Mouse (Mus musculus): Measurements from ENCODE around the gene Snx5.
A peak's percentile ranks its signal among the peaks of the same experiment; 100 is the strongest.

The Snx5 gene

GRCm38 (mm10) chr2:144270507-144271420 lies at the start of gene Snx5, which contains the start of gene Mgme1:
Gene Snx5 (minus strand): TSS chr2:144270906.
Gene Mgme1 (plus strand): TSS chr2:144270663.
- DNase-seq (ENCODE audit: low read depth, low spot score), result peak; percentile 91

- DNase-seq (ENCODE audit: low read depth, low spot score), result no peak
These were observed 40.7 kb upstream of the Snx5 start for GRCm38 (mm10) chr2:144311372-144311771.

DNA sequence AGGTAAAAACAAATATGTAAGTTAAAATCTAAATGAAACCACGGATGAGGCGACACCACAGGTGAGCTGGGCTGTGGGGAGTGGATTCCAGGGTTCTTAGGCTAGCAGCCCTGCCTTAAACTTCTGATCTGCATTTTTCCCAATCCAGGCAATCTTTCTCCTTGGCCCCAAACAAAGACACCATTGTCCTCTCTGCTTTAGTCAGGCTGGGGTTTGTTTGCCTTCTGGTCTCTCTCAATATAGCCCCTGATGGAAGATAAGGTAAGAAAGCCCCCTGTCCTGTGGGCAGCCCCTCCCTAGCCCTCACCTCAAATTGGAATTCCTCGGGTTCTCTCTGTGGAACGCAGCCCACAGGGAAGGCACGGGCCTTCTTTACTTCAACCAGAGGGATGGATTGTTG lies 39.6 kb upstream of the Snx5 start:
- no peak for DNase-seq (ENCODE audit: low read depth, low spot score)

- no peak for DNase-seq (ENCODE audit: low read depth, low spot score)
These were observed 37.9 kb upstream of the Snx5 start for GRCm38 (mm10) chr2:144308561-144308960.

DNA sequence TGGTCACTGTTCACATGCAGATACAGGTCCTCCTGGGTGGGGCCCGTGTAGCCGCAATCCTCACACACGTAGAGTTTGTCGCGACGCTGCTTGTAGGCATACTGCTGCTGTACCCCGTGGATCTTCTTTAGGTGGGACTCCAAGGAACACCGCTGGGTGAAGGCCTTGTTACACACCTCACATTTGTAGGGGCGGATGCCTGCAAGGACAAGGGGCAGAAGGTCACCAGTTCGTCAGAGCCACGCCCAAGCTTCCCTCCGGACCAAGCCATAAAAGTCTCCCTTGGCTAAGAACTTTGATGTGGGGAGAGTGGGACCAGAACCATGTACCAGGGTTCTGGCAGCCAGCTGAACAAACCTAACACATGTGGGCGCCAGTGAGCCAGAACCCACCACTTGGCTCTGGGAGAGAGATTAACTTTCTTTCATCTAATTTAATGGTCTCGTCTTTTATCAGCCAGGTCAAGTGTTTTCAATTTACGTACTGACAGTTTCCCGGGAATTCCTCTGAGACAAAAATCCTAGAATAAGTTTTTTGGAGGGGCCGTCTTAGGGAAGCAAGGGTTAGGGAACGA lies 35.1 kb upstream of the Snx5 start:
- peak; percentile 49 for DNase-seq (ENCODE audit: low read depth, low spot score)

DNA sequence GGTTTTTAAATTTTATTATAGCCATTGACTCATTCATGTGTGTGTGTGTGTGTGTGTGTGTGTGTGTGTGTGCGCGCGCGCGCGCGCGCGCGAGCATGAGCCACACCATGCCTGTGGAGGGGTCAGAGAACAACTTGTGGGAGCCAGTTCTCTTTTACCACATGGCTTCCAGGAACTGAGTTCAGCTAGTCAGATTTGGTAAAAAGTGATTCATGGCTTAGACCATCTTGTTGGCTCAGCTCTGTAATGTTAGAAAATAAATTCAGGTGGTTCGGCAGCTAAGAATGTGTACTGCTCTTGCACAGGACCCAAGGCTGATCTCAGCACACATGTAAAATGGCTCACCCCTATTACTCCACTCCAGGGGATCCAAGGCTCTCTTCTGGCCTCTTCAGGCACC lies 30.4 kb upstream of the Snx5 start:
- DNase-seq (ENCODE audit: low read depth, low spot score), result no peak

- DNase-seq (ENCODE audit: low read depth, low spot score), result no peak
These were observed 29.3 kb upstream of the Snx5 start for GRCm38 (mm10) chr2:144299749-144300669.

- DNase-seq (ENCODE audit: low read depth, low spot score), result no peak
These were observed 24.5 kb upstream of the Snx5 start for GRCm38 (mm10) chr2:144295145-144295735.

DNA sequence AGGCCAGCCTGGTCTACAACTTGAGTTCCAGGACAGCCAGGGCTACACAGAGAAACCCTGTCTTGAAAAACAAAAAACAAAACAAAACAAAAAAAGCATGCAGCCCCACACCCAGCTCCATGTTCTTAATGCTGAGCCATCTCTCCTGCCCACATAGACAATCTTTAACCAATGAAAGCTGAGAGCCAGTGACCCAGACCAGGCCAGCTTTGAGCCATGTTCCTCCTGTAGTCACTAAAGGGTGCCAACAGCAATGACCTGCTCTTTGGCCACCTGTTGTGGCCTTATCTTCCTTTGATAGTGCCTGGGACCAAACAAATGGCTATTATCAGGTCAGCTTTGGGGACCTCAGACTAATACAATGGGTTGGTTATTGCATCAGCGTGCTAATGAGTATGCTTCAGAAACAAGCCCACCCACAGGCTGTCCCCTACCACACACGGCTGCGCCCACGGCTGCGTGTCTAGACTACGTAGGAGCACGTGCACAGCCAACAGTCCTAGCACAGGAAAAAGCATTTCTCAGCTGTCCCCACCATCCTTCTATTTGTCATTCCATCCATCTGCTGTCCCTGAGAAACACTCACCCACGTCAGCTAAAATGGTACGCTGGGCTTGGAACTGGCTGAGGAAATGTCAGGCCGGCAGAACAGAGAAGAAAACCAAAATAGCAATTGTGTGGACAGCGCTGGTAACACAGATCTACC lies 21.0 kb upstream of the Snx5 start:
- DNase-seq (ENCODE audit: low read depth, low spot score), result no peak

DNA sequence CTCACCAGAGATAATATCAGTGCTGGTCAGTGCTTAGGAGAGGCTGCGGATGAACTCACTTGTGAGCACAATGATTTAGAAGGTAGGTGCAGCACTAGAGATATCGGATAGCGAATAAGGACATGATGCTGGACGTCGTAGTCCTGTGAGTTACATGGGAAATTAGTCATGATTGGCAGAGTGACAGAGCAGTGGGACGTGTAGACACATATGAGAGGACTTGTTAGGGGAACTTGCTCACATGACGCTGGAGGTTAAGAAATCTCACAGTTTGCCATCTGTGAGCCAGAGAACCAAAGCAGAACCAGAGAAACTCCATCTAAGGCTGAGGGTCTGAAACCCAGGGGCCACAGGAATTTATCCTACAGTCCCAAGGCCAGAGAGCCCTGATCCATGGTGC lies 19.6 kb upstream of the Snx5 start:
- DNase-seq (ENCODE audit: low read depth, low spot score), result no peak

GRCm38 (mm10) chr2:144281417-144281816 lies 10.7 kb upstream of the Snx5 start:
- no peak for DNase-seq (ENCODE audit: low read depth, low spot score)

GRCm38 (mm10) chr2:144280568-144280967 lies 9.9 kb upstream of the Snx5 start:
- no peak for DNase-seq (ENCODE audit: low read depth, low spot score)

- DNase-seq (ENCODE audit: low read depth, low spot score), result no peak
These were observed 9.0 kb upstream of the Snx5 start for GRCm38 (mm10) chr2:144279742-144280141.

DNA sequence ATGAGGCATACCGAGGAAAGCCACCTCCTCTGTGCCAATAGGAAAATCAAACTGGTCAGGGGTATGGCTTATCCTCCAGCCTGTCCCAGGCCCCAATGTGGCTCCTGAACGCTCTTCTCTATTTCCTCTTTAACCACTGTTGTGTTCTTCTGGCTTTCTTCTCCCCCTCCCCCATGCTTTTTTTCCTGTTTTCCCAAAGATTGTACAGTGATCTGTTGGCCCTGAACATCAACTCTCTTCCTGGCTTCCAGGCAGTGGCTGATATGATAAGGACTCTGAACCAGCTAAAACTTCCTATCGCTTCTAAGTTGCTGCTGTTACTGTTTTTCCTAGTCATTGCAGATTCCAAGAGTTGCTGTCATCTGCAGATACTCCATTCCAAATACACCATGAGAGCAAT lies 6.2 kb upstream of the Snx5 start:
- DNase-seq (ENCODE audit: low read depth, low spot score), result no peak

- no peak for DNase-seq (ENCODE audit: low read depth, low spot score)
These were observed 4.0 kb upstream of the Snx5 start for GRCm38 (mm10) chr2:144274741-144275140.

DNA sequence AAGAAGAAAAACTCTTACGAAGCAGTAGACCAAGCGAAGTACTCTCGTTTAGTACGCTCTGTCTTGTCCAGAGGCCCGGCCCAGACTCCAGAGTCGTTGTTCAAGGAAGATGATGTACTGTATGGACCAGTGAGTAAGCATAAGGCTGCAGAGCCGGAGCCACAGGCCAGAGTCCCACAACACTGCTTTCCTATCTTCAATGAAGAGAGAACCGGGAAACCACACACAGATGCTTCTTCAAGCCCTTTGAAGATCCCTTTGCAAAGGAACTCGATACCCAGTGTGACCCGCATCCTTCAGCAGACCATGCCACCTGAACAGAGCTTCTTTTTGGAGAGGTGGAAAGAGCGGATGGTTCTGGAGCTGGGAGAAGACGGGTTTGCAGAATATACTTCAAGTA lies 1.4 kb upstream of the Snx5 start:
- DNase-seq (ENCODE audit: low read depth, low spot score), result no peak

DNA sequence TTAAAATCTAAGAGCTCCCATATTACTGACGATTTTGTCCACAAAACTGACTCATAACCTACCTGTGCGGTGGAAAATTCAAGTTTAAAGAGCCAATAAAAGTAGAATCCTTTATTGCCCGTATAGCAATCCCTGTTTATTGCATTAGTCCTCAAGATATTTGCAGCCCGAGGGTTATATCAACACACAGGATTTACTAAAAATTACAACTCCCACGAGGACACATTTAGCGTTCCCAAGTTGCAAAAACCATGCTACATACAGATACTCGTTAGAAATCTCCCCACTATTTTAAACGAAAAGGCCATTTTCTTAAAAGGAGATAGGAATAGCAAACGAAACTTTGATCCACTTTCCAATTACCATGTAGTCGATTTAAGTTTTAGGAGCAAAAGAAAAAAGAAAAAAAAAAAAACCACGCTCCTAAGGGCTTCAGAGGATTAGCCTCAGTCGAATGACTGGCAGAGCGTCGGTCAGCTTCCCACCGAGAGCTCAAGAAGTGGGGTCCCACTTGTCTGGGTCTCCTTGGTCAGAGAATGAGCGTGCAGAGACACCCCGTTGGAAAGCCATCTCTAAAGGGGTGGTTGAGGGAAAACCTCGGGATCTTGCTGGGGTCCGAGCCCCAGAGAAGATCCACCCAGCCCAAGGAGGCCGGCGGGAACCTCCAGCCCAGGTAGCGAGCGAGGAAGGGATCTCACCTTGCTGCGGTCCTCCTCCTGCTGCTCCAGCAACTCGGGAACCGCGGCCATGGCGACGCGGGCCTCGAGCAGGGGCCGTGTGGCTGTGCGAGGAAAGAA lies 829 bp downstream of the Snx5 start:
- DNase-seq (ENCODE audit: low read depth, low spot score), result no peak

GRCm38 (mm10) chr2:144269306-144269650 lies 1.4 kb downstream of the Snx5 start:
- no peak for DNase-seq (ENCODE audit: low read depth, low spot score)

DNA sequence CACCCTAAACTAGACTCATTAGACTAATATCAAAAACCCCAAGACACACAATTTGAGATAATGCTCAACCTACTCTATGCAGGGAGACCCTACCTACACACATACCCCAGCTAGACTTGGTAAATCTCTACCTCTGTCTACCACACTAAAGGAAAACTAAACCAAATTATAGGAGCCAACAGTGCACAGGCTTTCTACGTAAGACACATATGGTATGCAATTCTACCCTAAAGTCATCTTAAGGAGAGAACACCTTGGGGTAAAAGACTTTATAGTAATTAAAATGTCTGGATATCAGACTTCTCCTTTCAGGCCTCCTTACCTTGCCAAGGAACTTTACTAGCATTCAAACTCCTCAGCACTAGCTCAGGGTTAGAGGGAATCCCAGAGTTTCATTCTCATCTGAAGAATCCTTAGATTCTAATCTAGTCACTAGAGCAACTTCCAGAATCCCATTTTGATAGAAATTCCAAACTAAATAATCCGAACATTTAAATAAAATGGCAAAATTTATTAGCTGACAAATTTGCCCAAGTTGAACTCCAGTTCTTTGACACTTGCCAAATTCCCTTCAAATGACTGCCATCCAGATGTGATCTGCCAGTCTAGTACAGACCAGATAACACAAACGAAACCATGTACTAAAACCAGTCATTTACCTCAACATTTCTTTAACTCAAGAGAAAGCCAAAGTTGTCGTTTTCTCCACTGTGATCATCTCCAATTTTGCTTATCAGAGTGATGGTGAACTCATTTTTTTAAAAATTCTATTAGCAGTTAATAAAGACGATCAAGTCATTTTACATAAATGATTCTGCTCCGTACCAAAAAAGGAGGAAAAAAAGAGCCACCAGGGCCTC lies 2.0 kb downstream of the Snx5 start:
- DNase-seq (ENCODE audit: low read depth, low spot score), result no peak

DNA sequence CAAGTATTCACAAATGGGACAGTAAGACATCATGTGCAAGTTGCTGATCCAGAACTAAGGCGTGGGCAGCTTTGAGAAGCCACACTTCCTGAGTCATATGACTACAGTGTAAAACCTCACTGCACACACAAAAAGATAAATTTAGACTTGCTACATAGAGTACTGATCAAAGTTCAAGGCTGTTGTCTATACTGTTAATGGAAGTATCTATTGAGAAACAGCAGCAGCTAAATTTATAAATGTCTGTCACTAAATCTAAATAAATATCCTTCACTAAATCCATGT lies 3.0 kb downstream of the Snx5 start:
- DNase-seq (ENCODE audit: low read depth, low spot score), result no peak
